Mouse (Mus musculus) urinary bladder, postnatal 14 days (tissue): ENCODE data around the gene Nfx1.
A peak's percentile ranks its signal among the peaks of the same experiment; 100 is the strongest.

ENCODE experiments used
- DNase-seq: peaks from one replicate; pipeline ENCODE4 v3.0.0; 2021; ENCODE audit warnings: low spot score

Nfx1 gene

GRCm38 (mm10) chr4:41046254-41046795 lies 75.6 kb downstream of the Nfx1 start:
- no peak for DNase-seq

- DNase-seq = no peak
Observed at GRCm38 (mm10) chr4:41047524-41048271, 77.0 kb downstream of the Nfx1 start, which contains the start of gene Aqp7. TSS of gene Aqp7 (minus strand) at chr4:41048139.

GRCm38 (mm10) chr4:41048926-41049325 lies 78.2 kb downstream of the Nfx1 start:
- no peak for DNase-seq

- peak; percentile 92 for DNase-seq
Observed at GRCm38 (mm10) chr4:41050726-41051675, 80.3 kb downstream of the Nfx1 start.

- no peak for DNase-seq
Observed at GRCm38 (mm10) chr4:41051781-41052180, 81.1 kb downstream of the Nfx1 start.

GRCm38 (mm10) chr4:41055111-41055510 lies 84.4 kb downstream of the Nfx1 start:
- peak; percentile 74 for DNase-seq

GRCm38 (mm10) chr4:41056253-41056652 lies 85.5 kb downstream of the Nfx1 start:
- no peak for DNase-seq

- DNase-seq = no peak
Observed at GRCm38 (mm10) chr4:41056742-41057332, 86.1 kb downstream of the Nfx1 start.

- no peak for DNase-seq
Observed at GRCm38 (mm10) chr4:41057361-41057760, 86.7 kb downstream of the Nfx1 start.

- no peak for DNase-seq
Observed at GRCm38 (mm10) chr4:41063351-41063750, 92.6 kb downstream of the Nfx1 start.

- DNase-seq = peak; percentile 66
Observed at GRCm38 (mm10) chr4:41063894-41064673, 93.4 kb downstream of the Nfx1 start.

GRCm38 (mm10) chr4:41065196-41065595 lies 94.5 kb downstream of the Nfx1 start:
- peak; percentile 71 for DNase-seq

GRCm38 (mm10) chr4:41071500-41072429 lies 101.1 kb downstream of the Nfx1 start:
- DNase-seq = no peak

GRCm38 (mm10) chr4:41073008-41073817 lies 102.5 kb downstream of the Nfx1 start:
- DNase-seq = peak; percentile 58

- DNase-seq = no peak
Observed at GRCm38 (mm10) chr4:41074461-41074860, 103.8 kb downstream of the Nfx1 start.
